Mouse (Mus musculus) lung, embryonic 15.5 days (tissue): ENCODE data around the gene Nkain1. TPM values are rescaled to one million over a fixed set of nuclear protein-coding genes. Genes with fewer than 3 reads are reported as not detected.

ENCODE experiments used
- ATAC-seq: fragments of 200-750 bp; cut with Nextera tagmentation; 2 replicates; pipeline ENCODE4 v1.8.0; 2017; ENCODE audit warnings: moderate number of reproducible peaks, borderline replicate concordance; ENCODE audit not compliant: low FRiP score, low TSS enrichment; ENCODE audit errors: extremely low read depth
- H3K27ac ChIP-seq: fragments of 300-500 bp; sonication (generic); 2 replicates; pipeline ENCODE4 v1.5.1; 2015; ENCODE audit warnings: moderate library complexity, mild to moderate bottlenecking, inconsistent platforms
- H3K27me3 ChIP-seq: fragments of 300-500 bp; sonication (generic); 2 replicates; pipeline ENCODE4 v1.6.1; 2015; ENCODE audit warnings: inconsistent platforms
- H3K36me3 ChIP-seq: fragments of 300-500 bp; sonication (generic); 2 replicates; pipeline ENCODE4 v1.6.1; 2015; ENCODE audit warnings: inconsistent platforms
- H3K4me1 ChIP-seq: fragments of 300-500 bp; sonication (generic); 2 replicates; pipeline ENCODE4 v1.6.1; 2015; ENCODE audit warnings: inconsistent platforms
- H3K4me2 ChIP-seq: fragments of 300-500 bp; sonication (generic); 2 replicates; pipeline ENCODE4 v1.6.1; 2015; ENCODE audit warnings: inconsistent platforms, mild to moderate bottlenecking, moderate library complexity
- H3K4me3 ChIP-seq: fragments of 300-500 bp; sonication (generic); 2 replicates; pipeline ENCODE4 v1.5.1; 2015; ENCODE audit warnings: mild to moderate bottlenecking, inconsistent platforms
- H3K9ac ChIP-seq: fragments of 300-500 bp; sonication (generic); 2 replicates; pipeline ENCODE4 v1.6.1; 2015; ENCODE audit warnings: inconsistent platforms
- H3K9me3 ChIP-seq: fragments of 300-500 bp; sonication (generic); 2 replicates; pipeline ENCODE4 v1.6.1; 2016; ENCODE audit warnings: inconsistent platforms
- WGBS: fragments of 180-500 bp; shearing (Covaris S2); methylation state at CpG from one replicate; pipeline ENCODE4 v1.1.7; 2015; 5-methylcytosine and 5-hydroxymethylcytosine counted together
- polyA plus RNA-seq: library from polyadenylated mRNA; unstranded; fragments of >200 nt; fragmentation: Nextera tagmentation; extraction: Ambion mirVana; gene quantifications from 2 replicates; pipeline ENCODE4 v1.2.1, GENCODE M21; 2015

Nkain1 gene
- polyA plus RNA-seq, 1 experiment from 2014 or later = 1.3 TPM

GRCm38 (mm10) chr4:130527804-130528203 lies 46.2 kb downstream of the Nkain1 start:
- ATAC-seq = no peak
- H3K9me3 ChIP-seq = no peaks in the 10 kb centered on the region
- WGBS = 56% methylated on average over 1 of the region's 1 CpGs
- H3K4me2 ChIP-seq = no peak overlapping the region
- H3K36me3 ChIP-seq = no peaks in the 10 kb centered on the region
- no peak overlapping the region for H3K27ac ChIP-seq
- no peaks in the 10 kb centered on the region for H3K27me3 ChIP-seq
- H3K9ac ChIP-seq = no peak overlapping the region
- no peak overlapping the region for H3K4me3 ChIP-seq
- H3K4me1 ChIP-seq = peaks cover 6% of the 10 kb centered on the region

- Histone ChIP-seq H3K27ac (no peak overlapping the region), H3K36me3 (no peaks in the 10 kb centered on the region), H3K4me1 (0 out of 2 replicates have a peak, but pooled peaks cover 3% of the 10 kb centered on the region), H3K4me3 (no peak overlapping the region), H3K27me3 (no peaks in the 10 kb centered on the region), H3K9me3 (no peaks in the 10 kb centered on the region), H3K9ac (no peak overlapping the region), H3K4me2 (no peak overlapping the region)
- 45% methylated on average over 1 of the region's 1 CpGs for WGBS
- no peak for ATAC-seq
Observed at GRCm38 (mm10) chr4:130525041-130525440, 48.9 kb downstream of the Nkain1 start.

DNA sequence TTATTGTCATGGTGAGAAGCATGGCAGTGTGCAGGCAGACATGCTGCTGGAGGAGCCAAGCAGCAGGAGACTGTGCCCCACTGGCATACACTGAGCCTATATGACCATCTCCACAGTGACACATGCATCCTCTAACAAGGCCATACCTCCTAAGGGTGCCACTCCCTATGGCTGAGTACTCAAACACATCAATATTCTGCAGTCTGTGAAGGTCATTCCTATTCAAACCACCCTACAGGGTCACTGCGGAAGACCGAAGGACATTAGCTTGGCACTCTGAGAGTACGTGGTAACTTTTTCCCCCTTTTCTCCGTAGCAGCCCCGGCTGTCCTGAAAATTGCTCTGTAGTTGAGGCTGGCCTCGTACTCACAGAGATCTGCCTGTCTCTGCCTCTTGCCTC lies 52.5 kb downstream of the Nkain1 start:
- no peak overlapping the region for H3K9ac ChIP-seq
- ATAC-seq = no peak
- no peak overlapping the region for H3K4me3 ChIP-seq
- no peaks in the 10 kb centered on the region for H3K27me3 ChIP-seq
- H3K4me2 ChIP-seq = no peak overlapping the region
- H3K4me1 ChIP-seq = 0 out of 2 replicates have a peak, but pooled peaks cover 3% of the 10 kb centered on the region
- no peak overlapping the region for H3K27ac ChIP-seq
- no peaks in the 10 kb centered on the region for H3K9me3 ChIP-seq
- H3K36me3 ChIP-seq = no peaks in the 10 kb centered on the region
- whole genome bisulfite sequencing = 92% methylated on average over 6 of the region's 6 CpGs

DNA sequence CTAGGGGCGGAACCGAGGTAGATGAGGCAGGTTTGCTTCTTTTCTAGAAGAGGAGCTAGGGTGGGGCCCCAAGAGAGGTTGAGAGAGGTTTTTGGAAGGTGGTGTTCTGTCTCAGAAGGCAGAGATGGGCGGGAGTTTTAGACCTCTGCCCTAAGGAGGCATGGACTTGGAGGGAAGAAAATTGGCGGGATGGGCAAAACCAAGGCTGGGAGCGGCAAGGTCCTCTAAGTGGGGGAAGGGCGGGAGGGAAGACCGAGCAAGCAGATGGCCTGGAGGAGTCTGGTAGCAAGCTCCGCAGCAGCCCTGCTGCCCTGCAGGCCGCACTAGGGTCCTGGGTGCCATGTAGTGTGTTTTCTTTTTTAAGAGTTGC lies 53.5 kb downstream of the Nkain1 start:
- Histone ChIP-seq H3K9me3 (no peaks in the 10 kb centered on the region), H3K27me3 (no peaks in the 10 kb centered on the region), H3K9ac (peak overlapping the region; percentile 18; the same call in 1 of the 2 replicates), H3K27ac (peak overlapping the region; percentile 76; the same call in 1 of the 2 replicates), H3K4me2 (peak overlapping the region; percentile 81), H3K4me1 (0 out of 2 replicates have a peak, but pooled peaks cover 3% of the 10 kb centered on the region), H3K36me3 (no peaks in the 10 kb centered on the region), H3K4me3 (peak overlapping the region; percentile 74)
- peak; percentile 65 for ATAC-seq
- WGBS = 2% methylated on average over 9 of the region's 9 CpGs

DNA sequence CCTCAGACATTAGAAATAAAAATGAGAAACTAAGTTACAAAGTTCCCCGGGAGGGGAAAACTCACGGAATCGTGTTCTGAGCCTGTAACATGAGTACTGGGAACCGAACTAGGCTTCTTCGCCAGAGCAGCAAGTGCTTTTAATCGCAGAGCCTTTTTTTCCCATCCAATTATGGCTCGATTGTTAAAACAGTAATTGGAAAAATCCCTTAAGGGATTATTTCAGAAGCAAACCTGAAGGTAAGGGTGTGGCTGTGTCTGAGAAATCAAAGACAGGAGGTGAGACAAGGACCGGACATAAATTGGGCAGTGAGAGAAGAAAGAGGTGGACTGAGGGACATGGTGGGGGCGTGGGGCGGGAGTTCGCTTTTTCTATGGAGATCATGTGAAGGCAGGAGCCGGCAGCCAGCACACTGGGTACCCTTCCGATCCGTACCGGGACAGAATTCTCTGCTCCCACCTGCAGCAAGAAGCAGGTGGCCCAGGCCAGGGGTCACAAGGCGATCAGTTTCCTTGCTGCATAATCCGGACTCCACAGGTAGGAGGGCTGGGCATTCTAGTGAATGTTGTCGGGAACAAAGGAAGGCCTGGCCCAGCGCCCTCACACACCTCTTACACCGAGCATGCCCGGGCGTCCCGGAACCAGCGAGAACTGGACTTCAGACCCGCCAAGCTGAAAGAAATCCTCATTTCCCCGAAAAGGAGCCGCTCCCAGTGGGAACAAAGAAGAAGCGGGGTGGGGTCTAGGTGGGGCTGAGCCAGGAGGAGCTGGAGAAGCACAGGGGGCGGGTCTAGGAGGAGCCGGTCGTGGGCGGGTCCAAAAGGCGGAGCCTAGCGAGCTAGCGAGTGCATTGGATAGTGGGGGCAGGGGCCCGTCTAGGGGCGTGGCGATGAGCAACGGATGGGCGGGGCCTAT lies 54.1 kb downstream of the Nkain1 start:
- WGBS = 3% methylated on average over 40 of the region's 40 CpGs
- H3K9ac ChIP-seq = peak overlapping the region; percentile 78
- peak overlapping the region; percentile 76 for H3K27ac ChIP-seq
- 0 out of 2 replicates have a peak, but pooled peaks cover 3% of the 10 kb centered on the region for H3K4me1 ChIP-seq
- H3K4me3 ChIP-seq = peak overlapping the region; percentile 74
- no peaks in the 10 kb centered on the region for H3K27me3 ChIP-seq
- no peaks in the 10 kb centered on the region for H3K9me3 ChIP-seq
- H3K36me3 ChIP-seq = no peaks in the 10 kb centered on the region
- ATAC-seq = peak; percentile 100
- H3K4me2 ChIP-seq = peak overlapping the region; percentile 81

- no peaks in the 10 kb centered on the region for H3K27me3 ChIP-seq
- 81% methylated on average over 6 of the region's 6 CpGs for WGBS
- no peaks in the 10 kb centered on the region for H3K36me3 ChIP-seq
- no peak for ATAC-seq
- H3K4me1 ChIP-seq = 0 out of 2 replicates have a peak, but pooled peaks cover 3% of the 10 kb centered on the region
- no peak overlapping the region for H3K4me3 ChIP-seq
- H3K9ac ChIP-seq = no peak overlapping the region
- H3K4me2 ChIP-seq = no peak overlapping the region
- H3K9me3 ChIP-seq = no peaks in the 10 kb centered on the region
- no peak overlapping the region for H3K27ac ChIP-seq
Observed at GRCm38 (mm10) chr4:130516490-130516889, 57.5 kb downstream of the Nkain1 start.

Other genes starting within 250 kb of the Nkain1 start
- gene Zcchc17, start 214.2 kb downstream of the Nkain1 start, polyA plus RNA-seq = 64.4 and 71.3 TPM in 2 replicates
- 172 and 183 TPM in 2 replicates for gene Snrnp40, start 214.0 kb downstream of the Nkain1 start, polyA plus RNA-seq
- 85.9 and 88.3 TPM in 2 replicates for gene Pum1, start 89.1 kb upstream of the Nkain1 start, polyA plus RNA-seq
- gene Sdc3, start 218.4 kb upstream of the Nkain1 start, polyA plus RNA-seq = 20.5 and 21.7 TPM in 2 replicates